In genomic region chr5:133198546-133198945, GRCm38 (mm10) we compare ENCODE assay signal across 17 mouse cellular contexts.
"Had no signal": no experiment of that assay in that cellular context is flagged by ENCODE, and none has a peak within 500 bp of the region (broad histone marks: within the 10 kb centered on the region; RNA-seq: fewer than 3 reads in every experiment).

No protein-coding gene starts in this region.

- DNase-seq: left cerebral cortex, postnatal 4 days; liver; liver, embryonic 13.5 days; liver, postnatal 0 days; lung, adult 18-20 months; lung, adult 2 months; lung, embryonic 14.5 days; lung, postnatal 10 days; lung, postnatal 14 days; lung, postnatal 36 days; lung, postnatal 4 days; midbrain, embryonic 14.5 days had no signal

- ATAC-seq: liver, embryonic 12.5 days; liver, postnatal 0 days; lung, postnatal 0 days; midbrain, embryonic 13.5 days; midbrain, embryonic 15.5 days; midbrain, embryonic 16.5 days had no signal
